Mouse (Mus musculus) retina, adult 2 months (tissue): ENCODE measurements at regions not wholly inside any gene's neighbourhood (a gene's known extent, or its start where the extent isn't known, plus 50 kb on each side); places are given as distances from the start of the nearest gene placed in this dataset.
A peak's percentile ranks its signal among the peaks of the same experiment; 100 is the strongest.

Experiments
- DNase-seq: peaks from one replicate; pipeline ENCODE4 v3.0.0-alpha.2; 2012; ENCODE audit warnings: low read depth, low spot score

DNA sequence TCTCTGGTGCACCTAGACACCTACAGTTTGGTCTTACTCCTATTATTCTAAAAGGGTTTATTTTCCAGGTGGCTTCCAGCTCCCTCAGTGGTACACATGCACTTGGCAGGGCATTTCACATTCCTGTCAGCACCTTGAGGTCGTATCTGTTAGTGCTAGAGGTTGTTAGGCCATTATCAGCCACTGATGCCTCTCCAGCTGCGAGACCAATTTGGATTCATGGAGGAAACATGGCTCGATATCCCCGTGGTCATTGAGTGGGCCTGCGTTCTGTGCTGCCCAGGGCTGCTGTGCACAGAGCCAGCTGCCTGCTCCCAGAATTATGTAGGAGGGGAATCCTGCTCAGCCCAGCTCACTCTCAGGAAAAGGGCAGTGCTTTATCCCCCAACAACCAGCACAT is 60.1 kb upstream of the Irx1 start:
- no peak for DNase-seq

DNA sequence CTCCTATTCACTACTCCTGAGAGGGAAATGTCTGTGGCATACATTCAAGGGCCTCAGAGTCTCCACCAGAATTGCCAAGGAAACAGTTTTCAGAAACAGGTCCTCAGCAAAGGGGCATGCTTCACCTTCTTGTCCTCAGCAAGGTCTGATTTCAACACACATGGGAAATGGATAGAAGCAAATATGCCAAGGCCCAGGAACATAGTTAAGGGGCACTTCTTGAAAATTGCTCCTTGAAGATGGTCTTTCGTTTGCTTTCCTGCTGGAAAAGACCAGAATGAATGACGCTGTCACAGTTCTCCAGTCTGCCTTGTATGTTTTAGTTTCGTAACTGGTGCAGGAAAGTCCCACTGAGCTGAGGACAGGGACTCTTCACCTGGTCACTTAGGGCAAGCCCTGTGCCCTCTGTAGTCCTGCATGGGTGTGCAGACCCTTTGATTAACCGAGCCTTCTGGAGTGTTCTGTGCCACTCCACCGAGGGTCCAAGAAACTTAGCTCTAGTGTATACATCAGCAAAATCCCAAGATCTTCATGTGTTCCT is 80.5 kb upstream of the Irx1 start:
- DNase-seq = no peak

DNA sequence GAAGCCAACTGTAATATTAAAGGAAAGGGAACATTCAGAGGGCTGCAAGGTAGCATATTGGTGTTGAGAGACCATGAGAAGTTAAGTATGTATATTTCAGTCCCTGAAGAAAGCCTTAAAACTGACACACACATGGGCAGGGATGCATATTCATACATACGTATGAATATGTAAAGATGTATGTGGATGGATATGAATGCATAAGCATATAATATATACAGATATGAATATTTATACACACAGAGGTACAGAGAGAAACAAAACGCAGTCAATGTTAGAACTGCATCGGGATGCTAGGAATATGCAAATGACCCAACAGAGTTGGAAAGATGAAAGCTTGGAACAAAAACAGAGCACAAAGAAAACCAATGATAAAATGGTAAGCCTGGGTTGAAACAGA is 92.9 kb upstream of the Irx1 start:
- no peak for DNase-seq

DNA sequence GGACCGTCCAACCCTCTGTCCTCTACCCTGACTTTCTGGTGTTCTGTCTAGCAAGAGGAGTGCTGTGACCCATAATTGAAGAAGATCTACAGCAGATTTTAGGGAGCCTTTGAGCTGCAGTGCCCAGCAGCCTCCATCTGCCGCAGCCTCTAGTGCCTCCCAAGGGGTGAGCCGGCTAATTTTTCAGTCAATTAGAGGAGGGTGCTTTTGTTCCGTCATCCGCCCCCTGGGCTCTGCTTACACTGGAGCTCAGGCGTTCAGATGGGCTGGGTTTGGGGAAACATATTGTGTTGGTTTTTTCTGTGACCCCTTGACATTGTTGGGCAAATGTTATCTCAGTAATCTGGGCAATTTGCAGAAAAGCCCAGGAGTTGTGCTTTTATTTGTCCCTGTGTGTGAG is 98.1 kb upstream of the Irx1 start:
- DNase-seq = no peak

DNA sequence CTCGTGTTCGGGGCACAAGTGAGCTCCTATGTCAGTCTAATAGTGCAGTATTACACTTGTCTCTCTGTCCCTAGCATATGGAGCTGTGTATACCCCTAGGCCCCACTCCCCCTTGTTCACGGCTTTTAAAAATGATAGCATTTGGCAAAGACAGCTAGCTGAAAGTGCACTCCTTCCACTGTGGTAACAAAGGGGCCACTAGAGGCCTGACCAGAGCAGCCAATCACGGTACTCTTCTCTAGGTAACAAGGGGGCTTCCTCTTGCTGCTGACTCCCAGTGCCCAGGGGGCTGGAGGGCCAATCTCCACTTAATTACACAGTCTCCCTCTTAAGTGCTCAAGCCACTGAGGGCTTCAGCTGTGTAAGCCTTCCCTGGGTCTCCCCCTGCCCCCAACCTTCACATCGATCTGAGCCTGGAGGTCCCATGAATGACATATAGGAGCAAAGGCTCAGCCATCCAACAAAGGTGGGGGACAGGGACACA is 99.8 kb upstream of the Irx1 start:
- DNase-seq = no peak

DNA sequence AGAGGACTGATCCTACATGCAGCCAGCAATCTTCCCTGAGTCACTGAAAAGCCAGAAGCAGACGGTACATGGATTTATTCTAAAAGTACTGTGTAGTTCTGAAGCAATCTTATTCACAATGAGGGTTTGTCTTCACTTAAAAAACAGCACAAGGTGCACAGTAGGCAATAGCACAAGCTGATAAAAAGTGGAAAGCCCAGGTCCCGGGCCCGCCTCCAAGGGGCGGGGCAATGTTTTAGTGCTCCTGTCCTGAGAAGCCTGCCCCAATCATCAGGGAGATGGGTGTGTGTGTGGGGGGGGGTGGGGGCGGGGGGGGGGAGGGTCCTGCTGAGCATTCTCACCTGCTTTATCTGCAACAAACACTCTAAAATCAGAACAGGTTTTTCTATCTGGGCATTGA is 133.1 kb upstream of the Irx1 start:
- DNase-seq = no peak

DNA sequence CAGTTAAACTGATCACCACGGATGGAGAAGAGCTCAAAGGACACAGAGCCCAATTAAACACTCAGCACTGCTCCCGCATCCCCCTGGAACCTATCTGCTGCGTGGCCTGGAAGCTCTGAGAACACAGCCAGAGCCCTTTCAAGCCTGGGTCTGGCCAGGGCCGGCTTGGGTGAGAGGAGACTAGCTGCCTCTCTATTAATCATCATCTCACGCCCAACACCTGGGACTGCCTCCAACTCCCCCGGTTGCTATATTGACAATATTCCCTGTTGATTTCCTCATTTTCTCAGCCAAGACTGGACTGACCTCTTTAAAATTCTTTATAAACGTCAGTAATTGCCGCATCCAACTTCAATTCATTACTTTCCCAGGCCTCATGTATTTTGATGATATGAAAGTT is 133.7 kb upstream of the Irx1 start:
- DNase-seq = no peak

DNA sequence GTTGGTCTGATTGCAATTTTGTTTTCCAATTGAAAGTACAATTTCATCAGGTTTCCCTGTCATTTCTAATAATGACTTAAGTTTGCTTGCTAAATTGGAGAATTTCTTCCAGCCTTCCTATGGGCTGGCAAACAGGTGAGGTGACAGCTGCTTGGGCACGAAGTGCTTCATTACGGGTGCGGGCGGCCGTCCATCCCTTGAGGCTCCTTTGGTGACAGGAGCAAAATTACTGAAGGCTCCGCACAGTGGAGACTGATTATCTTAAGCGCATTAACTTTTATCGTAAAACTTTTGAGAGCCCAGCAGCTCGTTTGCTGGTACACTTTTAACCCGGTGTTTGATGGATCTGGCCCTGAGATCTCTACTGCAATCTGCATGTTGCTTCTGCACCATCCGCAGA is 134.3 kb upstream of the Irx1 start:
- no peak for DNase-seq

DNA sequence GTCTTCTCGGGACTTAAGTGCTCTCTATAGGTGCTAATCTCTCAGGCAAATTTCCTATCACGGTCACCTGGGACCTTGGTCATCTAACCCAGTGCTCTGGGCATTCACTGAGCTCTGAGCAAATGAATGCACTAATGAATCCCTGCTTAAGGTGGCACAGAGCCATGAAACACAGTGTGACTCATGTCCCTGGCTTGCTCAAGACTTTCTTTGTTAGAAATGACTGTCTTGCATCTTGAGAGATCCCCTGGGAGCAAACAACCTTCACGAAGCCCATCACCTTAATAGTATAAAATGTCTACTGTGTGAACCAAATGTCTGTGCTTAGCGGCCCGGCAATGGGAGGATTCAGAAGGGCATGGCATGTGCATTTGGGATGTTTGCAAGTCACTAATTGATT is 137.2 kb upstream of the Irx1 start:
- DNase-seq = no peak

DNA sequence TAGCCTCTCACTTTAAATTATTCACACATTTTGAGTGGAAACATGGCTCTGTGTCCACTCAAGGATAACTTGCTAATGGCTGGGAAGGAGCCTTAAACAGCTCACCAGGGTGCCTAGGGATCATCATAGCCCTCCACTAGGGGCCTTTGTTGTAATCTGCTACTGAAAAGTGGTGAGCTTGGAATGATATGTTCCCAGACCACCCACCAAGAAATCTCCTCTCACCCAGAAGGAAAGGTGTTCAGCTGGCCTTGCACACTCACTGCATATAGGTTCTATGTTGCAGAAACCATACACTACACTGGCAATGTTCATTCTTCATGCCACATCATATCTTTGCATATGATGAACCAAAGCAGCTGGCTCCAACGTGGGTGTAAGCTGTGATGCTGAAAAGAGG is 145.1 kb upstream of the Irx1 start:
- DNase-seq = no peak

DNA sequence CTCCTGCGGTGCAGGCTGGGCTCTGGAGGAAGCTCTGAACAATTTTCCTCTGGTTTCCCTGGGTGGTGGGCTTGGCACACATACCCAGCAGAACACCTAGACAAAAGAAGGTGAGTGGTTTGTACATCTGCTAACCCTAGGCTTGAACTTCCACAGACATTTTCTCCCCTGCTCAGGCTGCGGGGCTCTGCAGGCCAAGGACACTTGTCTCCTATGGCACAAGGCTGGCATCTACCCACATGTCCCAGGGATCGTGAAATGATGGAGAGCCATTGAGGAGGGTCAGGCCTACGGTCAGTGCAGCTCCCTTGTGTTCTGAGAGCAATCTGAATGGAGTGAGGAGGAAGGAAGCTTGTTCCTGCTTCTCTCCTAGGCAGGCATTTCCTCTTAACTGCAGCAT is 150.4 kb upstream of the Irx1 start:
- DNase-seq = no peak

DNA sequence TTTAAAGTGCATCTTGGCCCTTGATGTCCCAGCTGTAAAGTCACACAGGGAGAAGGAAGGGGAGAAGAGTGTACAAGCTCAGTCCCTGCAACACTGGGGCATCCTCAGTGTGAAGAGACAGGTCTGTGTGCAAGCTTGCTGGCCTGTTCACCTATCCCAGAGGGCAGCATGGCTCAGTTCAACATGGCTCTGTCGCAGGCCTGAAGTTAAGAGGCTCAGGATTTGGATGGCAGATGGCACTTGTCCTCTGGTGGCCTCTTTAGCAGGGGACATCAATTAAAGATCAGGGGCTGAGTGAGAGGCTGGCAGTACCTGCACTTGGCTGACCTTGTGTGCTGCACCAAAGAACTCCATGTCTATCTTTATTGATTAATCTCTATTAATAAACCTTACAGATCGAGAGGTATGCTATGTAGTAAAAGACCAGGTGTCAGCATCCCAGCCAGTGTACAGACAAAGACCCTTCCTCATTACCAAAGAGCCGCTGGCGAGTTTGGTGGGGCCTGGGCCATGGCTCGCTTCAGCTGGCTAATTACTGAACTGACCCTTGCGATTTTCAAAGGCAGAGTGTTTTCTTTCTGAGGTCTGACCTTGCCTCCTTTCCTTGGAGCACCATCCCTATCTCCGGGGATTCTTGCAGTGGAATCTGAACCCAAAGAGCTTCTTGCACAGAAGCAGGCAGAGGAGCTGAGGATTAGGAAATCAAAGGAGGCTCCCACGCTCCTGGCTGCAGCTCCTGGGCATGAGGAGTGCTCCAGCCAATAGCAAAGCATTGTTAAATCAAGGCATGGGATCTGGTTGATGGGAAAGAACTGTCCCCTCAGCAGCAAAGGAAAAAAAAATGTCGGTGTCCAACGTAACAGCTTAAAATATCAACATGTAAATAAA is 151.5 kb upstream of the Irx1 start:
- DNase-seq = peak; percentile 26

DNA sequence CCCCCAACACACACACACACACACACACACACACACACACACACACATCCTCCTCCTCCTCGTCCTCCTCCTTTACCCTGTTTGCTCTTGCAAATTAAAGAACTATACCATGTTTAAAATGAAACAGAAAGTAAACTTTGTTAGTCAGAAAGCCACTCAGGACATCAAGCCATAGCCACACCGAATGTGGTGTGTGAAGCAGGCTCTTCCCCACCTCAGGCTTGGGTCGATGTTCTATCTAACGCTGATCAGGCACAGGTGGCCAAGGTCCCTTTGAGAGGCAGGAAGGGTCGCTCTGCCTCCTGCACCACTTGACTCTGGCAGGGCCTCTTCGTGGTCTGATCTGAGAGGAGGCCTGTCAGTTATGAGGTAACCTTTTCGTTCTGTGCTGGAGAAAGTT is 156.9 kb upstream of the Irx1 start:
- no peak for DNase-seq

DNA sequence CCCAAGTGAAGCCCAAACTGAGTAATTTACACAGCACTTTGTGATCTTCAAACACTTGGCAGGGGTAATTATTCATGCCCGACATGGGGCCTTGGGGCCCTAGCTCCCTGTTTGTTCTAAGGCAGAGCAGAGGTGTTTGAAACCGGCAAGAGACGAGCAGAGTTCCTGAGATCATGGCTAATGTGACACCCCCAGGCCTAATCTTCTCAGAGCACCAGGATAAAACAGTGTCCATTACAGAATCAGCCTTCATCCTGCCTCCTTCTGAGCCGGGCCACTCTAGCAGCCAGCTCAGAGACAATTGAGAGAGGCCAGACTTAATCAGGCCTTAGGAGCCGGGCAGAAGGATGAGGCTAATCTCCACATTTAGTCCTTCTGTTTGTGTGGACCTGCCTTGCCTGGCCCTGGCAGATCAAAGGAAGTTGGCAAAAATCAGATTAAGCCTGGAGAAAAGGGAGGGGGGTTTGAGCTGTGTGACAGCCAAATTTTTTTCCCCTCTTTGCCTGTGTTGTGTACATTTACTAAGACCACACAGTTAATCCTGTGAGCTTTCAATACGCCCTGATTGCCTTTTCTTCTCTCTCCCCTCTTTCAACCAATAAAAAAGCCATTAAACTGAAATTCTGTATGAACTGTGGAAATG is 157.5 kb upstream of the Irx1 start:
- DNase-seq = no peak

DNA sequence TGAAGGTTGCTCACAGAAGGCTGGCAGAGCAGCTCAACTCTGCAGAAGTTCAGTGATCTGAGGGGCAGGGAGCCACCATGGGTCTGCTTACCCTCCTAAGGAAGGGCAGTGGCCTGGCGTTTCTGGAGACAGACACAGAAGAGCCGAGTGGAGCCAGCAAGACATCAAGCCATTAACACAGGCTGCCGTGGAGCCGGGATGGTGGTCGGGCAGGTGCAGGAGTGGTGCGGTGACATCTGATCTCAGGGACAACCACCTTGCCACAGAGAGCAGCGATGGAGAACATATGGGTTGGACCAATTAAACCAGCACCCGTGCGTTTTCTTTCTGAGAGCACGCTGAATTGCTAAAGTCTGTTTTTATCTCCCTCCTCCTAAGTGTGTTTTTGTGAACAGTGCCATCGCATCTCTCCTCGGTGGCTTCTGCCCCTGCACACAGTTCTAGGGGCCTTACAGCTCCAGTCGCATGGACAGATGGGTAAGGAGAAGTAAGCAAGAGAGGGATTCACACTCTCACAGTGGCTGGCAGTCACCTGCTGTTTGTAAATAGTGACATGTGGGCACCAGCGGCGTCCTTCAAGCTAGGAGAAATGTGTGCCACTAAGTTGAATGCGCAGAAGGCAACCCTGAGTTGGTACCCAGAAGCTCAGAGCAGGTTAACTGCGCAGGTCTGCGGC is 158.2 kb upstream of the Irx1 start:
- no peak for DNase-seq

DNA sequence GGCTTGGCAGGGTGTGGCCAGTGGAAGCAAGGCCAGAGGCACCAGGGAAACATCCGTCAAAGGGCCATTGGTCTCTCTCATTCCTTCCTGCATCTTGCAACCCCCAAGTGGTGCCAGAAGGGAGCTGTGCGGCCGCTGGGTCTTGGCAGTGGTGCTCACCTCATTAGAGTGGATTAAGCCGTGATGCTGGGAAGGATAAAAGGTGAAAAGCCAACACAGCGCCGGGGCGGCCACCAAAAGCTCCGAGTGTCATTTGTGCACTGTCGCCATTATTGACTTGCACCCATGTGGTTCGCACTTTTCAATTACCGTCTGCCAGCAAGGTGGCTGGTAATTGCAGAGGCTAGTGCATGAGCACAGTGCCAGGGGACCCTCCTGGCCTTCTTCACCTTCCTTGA is 158.7 kb upstream of the Irx1 start:
- DNase-seq = no peak

DNA sequence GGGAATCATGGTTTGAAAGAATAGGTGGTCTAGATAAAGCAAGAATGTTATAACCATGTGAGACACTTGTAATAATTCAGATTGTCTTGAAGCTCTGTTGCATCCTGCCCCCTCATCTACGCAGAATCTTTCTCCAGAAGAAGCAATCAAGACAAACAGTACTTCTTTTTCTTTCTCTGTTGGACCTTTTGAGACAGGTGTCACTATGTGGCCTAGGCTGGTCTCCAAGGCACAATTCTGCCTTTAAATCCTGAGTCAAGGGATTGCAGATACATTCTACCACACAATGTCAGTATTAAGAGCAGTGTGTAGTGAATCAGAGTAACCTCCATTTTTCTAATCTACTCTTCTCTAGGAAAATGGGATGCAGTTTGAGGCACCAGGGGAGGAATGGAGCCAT is 164.8 kb upstream of the Irx1 start:
- no peak for DNase-seq

DNA sequence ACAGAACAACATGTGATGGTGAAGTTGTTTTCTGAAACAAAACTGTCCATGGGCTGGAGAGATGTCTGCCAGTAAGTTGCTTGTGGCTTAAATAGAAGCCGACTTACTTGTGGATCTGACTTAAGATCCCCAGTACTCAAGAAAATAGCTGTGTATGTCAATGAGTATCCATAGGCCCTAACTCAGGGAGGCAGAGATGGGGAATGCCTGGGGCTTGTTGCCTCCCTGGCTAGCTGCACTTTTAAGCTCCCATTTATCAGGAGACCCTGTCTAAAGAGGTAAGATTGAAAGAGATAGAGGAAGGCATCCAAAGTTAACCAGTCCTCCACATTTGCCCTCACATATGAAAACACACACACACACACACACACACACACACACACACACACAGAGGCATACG is 167.8 kb upstream of the Irx1 start:
- no peak for DNase-seq

DNA sequence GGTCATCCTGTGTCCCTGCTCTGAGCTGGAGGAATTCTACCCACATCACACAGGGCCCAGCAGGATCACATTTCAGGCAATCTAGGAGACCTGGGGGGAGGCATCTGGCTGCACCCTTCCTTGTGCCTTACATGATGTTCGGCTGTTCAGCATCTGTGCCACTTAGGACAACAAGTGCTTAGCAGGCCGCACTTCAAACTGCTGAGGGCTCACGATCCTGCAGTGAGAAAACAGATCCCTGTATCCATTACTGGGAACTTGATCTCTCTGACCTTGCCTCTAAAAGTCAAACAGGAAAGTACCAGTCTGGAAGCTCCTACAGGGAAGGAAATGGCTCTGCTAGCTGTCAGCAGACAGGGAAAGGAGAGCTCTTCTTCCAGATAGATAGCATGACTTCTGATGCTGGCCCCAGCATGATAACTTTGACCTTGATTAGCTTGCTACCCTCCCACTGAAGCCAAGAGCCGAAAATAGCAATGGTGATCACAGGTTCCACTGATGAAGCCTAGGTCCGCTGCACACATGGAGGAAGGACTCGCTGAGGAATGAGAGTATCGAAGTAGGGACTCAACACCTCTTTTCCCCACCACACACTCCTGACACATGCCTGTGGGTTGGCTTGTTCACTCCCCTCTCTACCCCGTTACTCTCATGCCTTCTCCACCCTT is 170.7 kb upstream of the Irx1 start:
- no peak for DNase-seq

DNA sequence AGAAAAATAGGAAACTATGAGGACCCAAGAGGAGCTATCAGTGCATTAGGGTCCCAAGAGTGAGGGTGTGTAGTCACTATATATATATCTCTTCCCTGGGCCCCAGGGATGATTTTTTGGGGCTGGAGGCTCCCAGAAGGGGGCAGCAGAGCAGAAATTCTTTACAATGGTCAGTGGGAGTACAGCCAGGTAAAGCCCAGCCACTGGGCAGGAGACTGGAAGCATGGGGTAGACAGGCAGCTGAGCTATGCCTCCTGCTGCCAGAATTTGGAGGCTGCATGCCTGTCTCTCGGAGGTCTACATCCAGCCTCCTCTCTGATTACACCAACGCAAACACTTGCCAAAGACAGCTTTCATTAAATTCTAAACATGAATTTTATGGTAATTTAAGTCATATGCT is 202.7 kb upstream of the Irx1 start:
- DNase-seq = no peak

DNA sequence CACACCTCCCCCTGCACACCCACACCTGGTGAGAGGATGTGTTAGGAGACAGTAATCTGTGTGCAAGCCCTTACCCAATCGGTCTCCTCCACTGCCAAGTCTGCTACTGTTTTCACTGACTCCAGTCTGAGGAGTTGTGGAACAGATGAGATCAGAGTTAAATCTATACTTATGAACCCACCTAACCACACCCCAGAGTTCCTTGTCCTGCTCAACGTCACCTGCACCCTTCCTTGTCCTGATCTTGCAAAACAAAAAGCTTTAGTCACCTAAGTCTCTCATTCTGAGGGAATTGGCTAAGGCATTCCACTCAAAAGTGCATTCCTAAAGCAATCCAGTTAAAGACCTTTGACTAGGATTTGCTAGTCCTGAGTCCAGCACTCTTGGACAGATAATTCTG is 203.9 kb upstream of the Irx1 start:
- DNase-seq = no peak

DNA sequence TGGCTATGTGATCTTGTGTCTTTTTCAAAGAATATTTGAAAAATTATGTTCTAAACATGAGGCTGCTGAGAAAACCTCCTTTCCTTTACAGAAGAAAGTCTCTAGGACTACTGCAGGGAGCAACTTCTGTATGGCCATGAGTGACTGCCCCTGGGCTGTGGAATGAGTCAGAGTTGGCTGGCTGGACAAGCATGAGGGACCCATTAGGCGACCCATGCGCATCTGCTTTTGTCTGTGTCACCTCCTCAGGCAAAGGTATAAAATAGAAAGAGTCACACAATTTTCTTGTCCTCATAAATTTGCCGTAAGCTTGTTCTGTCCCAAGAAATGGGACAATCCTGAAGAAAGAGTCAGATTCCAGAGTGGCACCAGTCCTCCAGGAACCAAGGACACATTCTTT is 220.1 kb upstream of the Irx1 start:
- DNase-seq = no peak
